Mouse (Mus musculus) myocyte (in vitro differentiated cells): ENCODE measurements around the gene Dupd1. TPM values are rescaled to one million over a fixed set of nuclear protein-coding genes. Genes with fewer than 3 reads are reported as not detected.

ENCODE experiments used
- H3K27me3 ChIP-seq: one replicate; pipeline ENCODE4 v1.6.1; 2011; ENCODE audit not compliant: control insufficient read depth, insufficient read depth, insufficient read length
- H3K36me3 ChIP-seq: one replicate; pipeline ENCODE4 v1.6.1; 2011; ENCODE audit not compliant: control insufficient read depth, insufficient read depth
- H3K4me2 ChIP-seq: one replicate; pipeline ENCODE4 v1.6.1; 2011; ENCODE audit warnings: low read depth, control low read depth
- H3K4me3 ChIP-seq: one replicate; pipeline ENCODE4 v1.5.1; 2011; ENCODE audit warnings: mild to moderate bottlenecking, control low read depth, moderate library complexity
- H3K79me2 ChIP-seq: one replicate; pipeline ENCODE4 v1.6.1; 2011; ENCODE audit not compliant: control insufficient read depth, insufficient read depth
- H3ac ChIP-seq: one replicate; pipeline ENCODE4 v1.6.1; 2011; ENCODE audit not compliant: control insufficient read depth, insufficient read length
- CEBPB ChIP-seq: IDR thresholded peaks from 2 replicates; pipeline ENCODE4 v1.6.1; 2011; ENCODE audit warnings: mild to moderate bottlenecking, moderate library complexity; ENCODE audit not compliant: poor library complexity, insufficient read depth, severe bottlenecking
- E2F4 ChIP-seq: IDR thresholded peaks from one replicate; pipeline ENCODE4 v1.6.1; 2011; ENCODE audit warnings: mild to moderate bottlenecking, control low read depth, moderate library complexity; ENCODE audit not compliant: insufficient read depth
- MAX ChIP-seq: IDR thresholded peaks from one replicate; pipeline ENCODE4 v1.6.1; 2011; ENCODE audit warnings: low read depth, mild to moderate bottlenecking, control low read depth
- MYOD1 ChIP-seq, 3 experiments: IDR thresholded peaks; one replicate each; pipeline ENCODE4 v1.6.1; 2011; ENCODE audit warnings: control low read depth in 2 of 3, low read depth in 2 of 3, mild to moderate bottlenecking in 2 of 3, moderate library complexity in 1 of 3; ENCODE audit not compliant: insufficient read length in 2 of 3, control insufficient read depth in 1 of 3
- MYOG ChIP-seq, 3 experiments: IDR thresholded peaks; one replicate each; pipeline ENCODE4 v1.6.1; 2011; ENCODE audit warnings: control low read depth in 2 of 3, low read depth in 2 of 3, mild to moderate bottlenecking in 2 of 3; ENCODE audit not compliant: insufficient read length in 2 of 3, control insufficient read depth in 1 of 3, insufficient read depth in 1 of 3
- POLR2A ChIP-seq: IDR thresholded peaks from one replicate; pipeline ENCODE4 v1.6.1; 2011; ENCODE audit warnings: low read depth, mild to moderate bottlenecking, control low read depth, moderate library complexity; ENCODE audit not compliant: insufficient read length
- POLR2AphosphoS2 ChIP-seq: IDR thresholded peaks from one replicate; pipeline ENCODE4 v1.6.1; 2011; ENCODE audit warnings: low read depth, control low read depth; ENCODE audit not compliant: insufficient read length
- REST ChIP-seq: IDR thresholded peaks from one replicate; pipeline ENCODE4 v1.6.1; 2011; ENCODE audit warnings: mild to moderate bottlenecking, control low read depth, moderate library complexity; ENCODE audit not compliant: insufficient read depth, insufficient read length
- SRF ChIP-seq: IDR thresholded peaks from one replicate; pipeline ENCODE4 v1.6.1; 2011; ENCODE audit warnings: low read depth; ENCODE audit not compliant: control insufficient read depth, insufficient read length
- TCF12 ChIP-seq: IDR thresholded peaks from one replicate; pipeline ENCODE4 v1.6.1; 2011; ENCODE audit warnings: mild to moderate bottlenecking, control low read depth; ENCODE audit not compliant: poor library complexity, insufficient read depth, severe bottlenecking
- TCF3 ChIP-seq: IDR thresholded peaks from one replicate; pipeline ENCODE4 v1.6.1; 2011; ENCODE audit warnings: low read depth, control low read depth; ENCODE audit not compliant: insufficient read length
- USF1 ChIP-seq: IDR thresholded peaks from one replicate; pipeline ENCODE4 v1.6.1; 2011; ENCODE audit warnings: low read depth, mild to moderate bottlenecking, control low read depth, moderate library complexity
- polyA plus RNA-seq: library from polyadenylated mRNA; unstranded; fragments of >200 nt; fragmentation: generic; extraction: Trizol; gene quantifications from one replicate; pipeline ENCODE4 v1.2.1, GENCODE M21; 2012; ENCODE audit warnings: missing spikeins

Dupd1 gene
- polyA plus RNA-seq, 1 experiment = 0.14 TPM

GRCm38 (mm10) chr14:21747436-21748141 lies 33.2 kb upstream of the Dupd1 start:
- Histone ChIP-seq H3K36me3 (no peaks in the 10 kb centered on the region), H3K79me2 (peaks cover 19% of the 10 kb centered on the region), H3ac (no peak overlapping the region), H3K4me3 (peak overlapping the region; percentile 11), H3K4me2 (peak overlapping the region; percentile 88), H3K27me3 (no peaks in the 10 kb centered on the region)
- TF ChIP-seq REST (no peak), MAX (no peak), POLR2A (no peak), USF1 (no peak), MYOG (IDR thresholded peaks at IDR 0.05; ENCODE audit: control insufficient read depth in 1 of 3, insufficient read depth in 1 of 3, insufficient read length in 2 of 3, low read depth in 2 of 3) (no peak), E2F4 (no peak)

- TF ChIP-seq TCF3 (no peak), POLR2AphosphoS2 (no peak), REST (no peak), CEBPB (no peak), SRF (no peak), USF1 (no peak), TCF12 (no peak), MAX (no peak), MYOG (IDR thresholded peaks at IDR 0.05; ENCODE audit: control insufficient read depth in 1 of 3, insufficient read depth in 1 of 3, insufficient read length in 2 of 3, low read depth in 2 of 3) (no peak), POLR2A (no peak), MYOD1 (IDR thresholded peaks at IDR 0.05; ENCODE audit: control insufficient read depth in 1 of 3, insufficient read length in 2 of 3, low read depth in 2 of 3) (no peak), E2F4 (no peak)
- Histone ChIP-seq H3K79me2 (peaks cover 12% of the 10 kb centered on the region), H3ac (no peak overlapping the region), H3K4me3 (no peak overlapping the region), H3K27me3 (no peaks in the 10 kb centered on the region), H3K36me3 (no peaks in the 10 kb centered on the region), H3K4me2 (peak overlapping the region; percentile 4)
These were observed 32.5 kb upstream of the Dupd1 start for GRCm38 (mm10) chr14:21746846-21747245.

- Histone ChIP-seq H3K4me3 (no peak overlapping the region), H3K4me2 (no peak overlapping the region), H3K36me3 (no peaks in the 10 kb centered on the region), H3K79me2 (peaks cover 6% of the 10 kb centered on the region), H3K27me3 (no peaks in the 10 kb centered on the region), H3ac (no peak overlapping the region)
- peak in 2 of 3 experiments; percentile 29 to 79 for TF ChIP-seq MYOD1 (IDR thresholded peaks at IDR 0.05; ENCODE audit: control insufficient read depth in 1 of 3, insufficient read length in 2 of 3, low read depth in 2 of 3)
- no peak for TF ChIP-seq TCF12
- TF ChIP-seq MYOG (IDR thresholded peaks at IDR 0.05; ENCODE audit: control insufficient read depth in 1 of 3, insufficient read depth in 1 of 3, insufficient read length in 2 of 3, low read depth in 2 of 3) = peak in 2 of 3 experiments; percentile 75 to 79
These were observed 31.9 kb upstream of the Dupd1 start for GRCm38 (mm10) chr14:21746251-21746650.

- no peak overlapping the region for H3K4me3 ChIP-seq
- no peak for TF ChIP-seq REST
- TF ChIP-seq MAX = no peak
- TF ChIP-seq TCF3 = peak; percentile 38
- TF ChIP-seq POLR2A = no peak
- TF ChIP-seq CEBPB = peak; percentile 90
- TF ChIP-seq SRF = no peak
- TF ChIP-seq E2F4 = no peak
- TF ChIP-seq MYOD1 (IDR thresholded peaks at IDR 0.05; ENCODE audit: control insufficient read depth in 1 of 3, insufficient read length in 2 of 3, low read depth in 2 of 3) = peak in 2 of 3 experiments; percentile 82 to 96
- TF ChIP-seq POLR2AphosphoS2 = no peak
- peak; percentile 55 to 94 (median 72) for TF ChIP-seq MYOG (IDR thresholded peaks at IDR 0.05; ENCODE audit: control insufficient read depth in 1 of 3, insufficient read depth in 1 of 3, insufficient read length in 2 of 3, low read depth in 2 of 3)
- peak; percentile 83 for TF ChIP-seq USF1
- peak; percentile 59 for TF ChIP-seq TCF12
- H3K27me3 ChIP-seq = no peaks in the 10 kb centered on the region
These were observed 30.8 kb upstream of the Dupd1 start for GRCm38 (mm10) chr14:21745149-21745548.

GRCm38 (mm10) chr14:21744169-21744568 lies 29.8 kb upstream of the Dupd1 start:
- Histone ChIP-seq H3K79me2 (no peaks in the 10 kb centered on the region), H3K36me3 (no peaks in the 10 kb centered on the region), H3K4me3 (no peak overlapping the region), H3ac (no peak overlapping the region), H3K27me3 (no peaks in the 10 kb centered on the region), H3K4me2 (peak overlapping the region; percentile 42)
- TF ChIP-seq USF1 = no peak
- no peak for TF ChIP-seq MAX
- TF ChIP-seq TCF3 = no peak
- TF ChIP-seq SRF = no peak
- TF ChIP-seq REST = no peak
- TF ChIP-seq E2F4 = no peak
- no peak for TF ChIP-seq POLR2AphosphoS2
- TF ChIP-seq TCF12 = no peak
- no peak for TF ChIP-seq POLR2A
- peak in 2 of 3 experiments; percentile 46 to 63 for TF ChIP-seq MYOD1 (IDR thresholded peaks at IDR 0.05; ENCODE audit: control insufficient read depth in 1 of 3, insufficient read length in 2 of 3, low read depth in 2 of 3)
- TF ChIP-seq MYOG (IDR thresholded peaks at IDR 0.05; ENCODE audit: control insufficient read depth in 1 of 3, insufficient read depth in 1 of 3, insufficient read length in 2 of 3, low read depth in 2 of 3) = peak in 1 of 3 experiments; percentile 65

More at GRCm38 (mm10) chr14:21745149-21745548, 30.8 kb upstream of the Dupd1 start:
- H3K4me2 ChIP-seq = peak overlapping the region; percentile 42
- H3ac ChIP-seq = no peak overlapping the region
- no peaks in the 10 kb centered on the region for H3K79me2 ChIP-seq
- H3K36me3 ChIP-seq = no peaks in the 10 kb centered on the region
